Mouse (Mus musculus): ENCODE data around the gene H2al2a.

DNA sequence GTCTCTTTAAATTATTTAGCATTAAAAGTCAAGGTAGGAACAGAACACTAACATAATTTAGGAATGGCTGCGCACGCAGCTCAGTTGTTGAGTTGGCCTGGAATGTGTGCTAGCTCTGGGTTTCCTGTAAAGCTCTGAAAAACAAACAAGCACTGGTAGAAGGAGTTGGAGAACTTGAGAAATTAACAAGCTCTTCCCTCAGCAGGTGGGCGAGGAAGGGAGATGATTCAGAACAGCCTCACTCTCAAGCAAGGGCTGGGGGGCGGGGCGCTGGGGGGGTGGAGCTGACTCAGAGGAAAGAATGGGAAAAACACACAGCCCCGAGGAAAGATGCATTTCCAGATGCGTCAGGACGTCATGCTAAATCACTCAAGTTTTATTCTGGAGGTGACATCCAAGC, 8.4 kb upstream of the H2al2a start:
- no peak for TF ChIP-seq CTCF (IDR thresholded peaks at IDR 0.05; ENCODE audit: low read depth)
- no peak for TF ChIP-seq EP300 (IDR thresholded peaks at IDR 0.05; ENCODE audit: low read depth)
